Mouse (Mus musculus) E14TG2a.4 (cell line): Measurements from ENCODE around the gene Tmem266.

ENCODE experiments used
- CTCF ChIP-seq: conservative IDR thresholded peaks from 2 replicates; pipeline ENCODE4 v1.5.1; 2014; ENCODE audit warnings: low read length
- NANOG ChIP-seq: IDR thresholded peaks from 2 replicates; pipeline ENCODE4 v1.6.1; 2014; ENCODE audit warnings: borderline replicate concordance, low read length, mixed read lengths
- POU5F1 ChIP-seq: IDR thresholded peaks from 2 replicates; pipeline ENCODE4 v1.6.1; 2014; ENCODE audit warnings: low read length, borderline replicate concordance

GRCm38 (mm10) chr9:55325564-55326514 is 874 bp upstream of the Tmem266 start:
- no peak for TF ChIP-seq CTCF
- no peak for TF ChIP-seq POU5F1
- TF ChIP-seq NANOG = no peak
